Mouse (Mus musculus) olfactory bulb, adult 2 months (tissue): ENCODE results near the gene Ttc23.

Experiments used
- CTCF ChIP-seq: fragments of 200-500 bp; IDR thresholded peaks from 2 replicates; pipeline ENCODE4 v1.5.1; 2012; ENCODE audit warnings: low read depth, mild to moderate bottlenecking, low read length, moderate library complexity; ENCODE audit not compliant: insufficient read depth
- POLR2A ChIP-seq: fragments of 200-500 bp; IDR thresholded peaks from 2 replicates; pipeline ENCODE4 v1.6.1; 2012; ENCODE audit warnings: mild to moderate bottlenecking, low read depth, low read length, moderate library complexity; ENCODE audit not compliant: insufficient read depth

DNA sequence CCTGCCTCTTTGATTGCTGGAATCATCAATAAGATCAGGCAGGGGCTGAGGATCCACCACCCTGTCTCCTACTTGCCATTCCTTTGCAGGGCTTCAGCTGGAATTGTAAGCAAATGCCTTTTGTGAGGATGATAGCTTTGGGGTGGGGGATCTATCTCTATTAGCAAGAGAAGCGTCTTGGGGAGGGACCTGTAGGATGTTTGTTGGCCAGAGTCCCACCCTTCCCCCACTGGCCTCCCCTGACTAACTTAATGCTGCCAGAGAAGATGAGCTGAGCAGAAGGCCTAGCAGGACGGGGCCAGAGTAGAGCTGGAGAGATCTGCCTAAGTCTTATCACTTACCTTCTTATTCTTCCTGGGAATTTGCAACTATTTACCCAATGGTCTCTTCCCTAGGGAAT, 75.0 kb downstream of the Ttc23 start:
- TF ChIP-seq CTCF (no peak), POLR2A (no peak)
